ENCODE assay signal across 13 mouse cellular contexts in genomic region chr10:116394585-116394984, GRCm38 (mm10).
DNase-seq lines count a peak whose midpoint lies in the region; ATAC-seq and TF ChIP-seq lines count a peak whose summit lies in the region.
"Had no signal": no experiment of that assay in that cellular context is flagged by ENCODE, and none has a peak within 500 bp of the region (broad histone marks: within the 10 kb centered on the region; RNA-seq: fewer than 3 reads in every experiment).

No protein-coding gene starts in this region.

- no peak overlapping the region for H3K4me3 ChIP-seq in liver, embryonic 12.5 days
- no peak overlapping the region for H3K4me3 ChIP-seq in MEL (ENCODE audit: control insufficient read depth in 1 of 2, insufficient read depth in 1 of 2, low read depth in 2 of 2, low read length in 2 of 2)
- no peak overlapping the region for H3K4me3 ChIP-seq in liver, embryonic 13.5 days (replicated peaks)
- no peak overlapping the region for H3K4me3 ChIP-seq in midbrain, embryonic 14.5 days (replicated peaks; ENCODE audit: low read depth, low read length)
- H3K4me3 ChIP-seq: forebrain, embryonic 15.5 days; midbrain, embryonic 15.5 days had no signal

- no peak overlapping the region for H3K9ac ChIP-seq in liver, embryonic 12.5 days
- H3K9ac ChIP-seq in MEL (ENCODE audit: control insufficient read depth, low read depth, low read length, poor library complexity, severe bottlenecking) = no peak overlapping the region
- H3K9ac ChIP-seq in liver, embryonic 13.5 days = no peak overlapping the region
- H3K9ac ChIP-seq in midbrain, embryonic 14.5 days (replicated peaks; ENCODE audit: low read length) = no peak overlapping the region
- H3K9ac ChIP-seq: forebrain, embryonic 15.5 days; midbrain, embryonic 15.5 days had no signal

- no peaks in the 10 kb centered on the region for H3K9me3 ChIP-seq in liver, embryonic 12.5 days (replicated peaks)
- no peaks in the 10 kb centered on the region for H3K9me3 ChIP-seq in MEL (replicated peaks; ENCODE audit: insufficient read depth, low read length)
- H3K9me3 ChIP-seq in liver, embryonic 13.5 days (replicated peaks) = no peaks in the 10 kb centered on the region
- no peaks in the 10 kb centered on the region for H3K9me3 ChIP-seq in midbrain, embryonic 14.5 days (ENCODE audit: control insufficient read depth, low read length)
- H3K9me3 ChIP-seq: forebrain, embryonic 15.5 days; midbrain, embryonic 15.5 days had no signal

- no peak overlapping the region for H3K27ac ChIP-seq in liver, embryonic 12.5 days
- H3K27ac ChIP-seq in MEL (ENCODE audit: control insufficient read depth, low read depth, low read length) = no peak overlapping the region
- no peak overlapping the region for H3K27ac ChIP-seq in liver, embryonic 13.5 days
- H3K27ac ChIP-seq in midbrain, embryonic 14.5 days (replicated peaks; ENCODE audit: low read depth, low read length) = no peak overlapping the region
- H3K27ac ChIP-seq: forebrain, embryonic 15.5 days; midbrain, embryonic 15.5 days; stomach, postnatal 0 days had no signal

- no peaks in the 10 kb centered on the region for H3K36me3 ChIP-seq in liver, embryonic 12.5 days
- H3K36me3 ChIP-seq in MEL (ENCODE audit: control insufficient read depth in 1 of 2, insufficient read depth in 2 of 2, low read length in 2 of 2) = peaks cover 0 to 9% of the 10 kb centered on the region in 2 experiments; a peak in 2 of 4 replicates
- no peaks in the 10 kb centered on the region for H3K36me3 ChIP-seq in liver, embryonic 13.5 days
- H3K36me3 ChIP-seq in midbrain, embryonic 14.5 days (ENCODE audit: control insufficient read depth, insufficient read depth, low read length) = no peaks in the 10 kb centered on the region
- H3K36me3 ChIP-seq: forebrain, embryonic 15.5 days; midbrain, embryonic 15.5 days had no signal

- no peak for TF ChIP-seq POLR2A in MEL (IDR thresholded peaks at IDR 0.05; ENCODE audit: control insufficient read depth in 1 of 2, insufficient read depth in 1 of 2, low read depth in 1 of 2, low read length in 2 of 2, poor library complexity in 1 of 2)

- DNase-seq in liver (peak; percentile 6), MEL (ENCODE audit: low read depth, low spot score) (peak; percentile 84), R1 (ENCODE audit: low read depth, low spot score) (peak; percentile 34)
- DNase-seq in liver, embryonic 13.5 days = no peak
- DNase-seq in midbrain, embryonic 14.5 days = no peak
- DNase-seq in retina, postnatal 1 day = no peak
- DNase-seq: cerebellum, adult 11-12 months; kidney, adult 11 months; lung, postnatal 10 days had no signal

- H3K4me2 ChIP-seq in liver, embryonic 12.5 days = no peak overlapping the region
- H3K4me2 ChIP-seq in liver, embryonic 13.5 days = no peak overlapping the region
- H3K4me2 ChIP-seq in midbrain, embryonic 14.5 days (ENCODE audit: low read length) = no peak overlapping the region
- H3K4me2 ChIP-seq: forebrain, embryonic 15.5 days; midbrain, embryonic 15.5 days had no signal

- no peak for TF ChIP-seq CTCF in MEL (IDR thresholded peaks at IDR 0.05 in 2 of 3, conservative IDR thresholded peaks at IDR 0.05 in 1 of 3; ENCODE audit: control insufficient read depth in 1 of 3, insufficient read depth in 1 of 3, low read depth in 2 of 3, low read length in 3 of 3, poor library complexity in 1 of 3, severe bottlenecking in 1 of 3)

- ATAC-seq in liver, embryonic 12.5 days = no peak; the same call in 1 of the 2 replicates
- peak; percentile 65; the same call in 1 of the 2 replicates for ATAC-seq in liver, embryonic 13.5 days (ENCODE audit: low read depth)
- no peak for ATAC-seq in midbrain, embryonic 14.5 days (ENCODE audit: low FRiP score, low TSS enrichment)
- ATAC-seq: forebrain, embryonic 15.5 days; midbrain, embryonic 15.5 days had no signal

- TF ChIP-seq EP300 in MEL (IDR thresholded peaks at IDR 0.05; ENCODE audit: low read depth in 1 of 2, low read length in 2 of 2) = peak; percentile 86 to 87

- WGBS in liver, embryonic 12.5 days (ENCODE audit: insufficient replicate concordance) = 6% methylated on average over 4 of the region's 4 CpGs
- 5% methylated on average over 3 of the region's 4 CpGs for WGBS in liver, embryonic 13.5 days (ENCODE audit: insufficient replicate concordance)
- 17% methylated on average over 4 of the region's 4 CpGs for WGBS in midbrain, embryonic 14.5 days

- H3K4me1 ChIP-seq in liver, embryonic 12.5 days = peaks cover 8% of the 10 kb centered on the region; the same call in 1 of the 2 replicates
- peaks cover 4 to 8% of the 10 kb centered on the region in 2 experiments; a peak in 3 of 4 replicates for H3K4me1 ChIP-seq in MEL (ENCODE audit: control insufficient read depth in 1 of 2, insufficient read depth in 2 of 2, low read length in 2 of 2)
- no peaks in the 10 kb centered on the region for H3K4me1 ChIP-seq in liver, embryonic 13.5 days (replicated peaks)
- no peaks in the 10 kb centered on the region for H3K4me1 ChIP-seq in midbrain, embryonic 14.5 days (ENCODE audit: control insufficient read depth, insufficient read depth, low read length)
- H3K4me1 ChIP-seq: forebrain, embryonic 15.5 days; midbrain, embryonic 15.5 days had no signal

- no peaks in the 10 kb centered on the region for H3K79me2 ChIP-seq in MEL (ENCODE audit: control insufficient read depth, insufficient read depth, low read length, poor library complexity)

- H3K27me3 ChIP-seq in liver, embryonic 12.5 days (replicated peaks) = no peaks in the 10 kb centered on the region
- no peaks in the 10 kb centered on the region for H3K27me3 ChIP-seq in MEL (ENCODE audit: control insufficient read depth in 1 of 2, insufficient read depth in 2 of 2, low read length in 2 of 2)
- H3K27me3 ChIP-seq in liver, embryonic 13.5 days = no peaks in the 10 kb centered on the region
- H3K27me3 ChIP-seq in midbrain, embryonic 14.5 days (ENCODE audit: control insufficient read depth, insufficient read depth, low read length) = no peaks in the 10 kb centered on the region
- H3K27me3 ChIP-seq: forebrain, embryonic 15.5 days; midbrain, embryonic 15.5 days had no signal

- no peak for TF ChIP-seq RAD21 in MEL (IDR thresholded peaks at IDR 0.05; ENCODE audit: low read depth, low read length)

TF ChIP-seq in MEL, 35 proteins besides CTCF, POLR2A, EP300 and RAD21:
- TF ChIP-seq NELFE (IDR thresholded peaks at IDR 0.05; ENCODE audit: low read depth, low read length) (no peak), KAT2A (conservative IDR thresholded peaks at IDR 0.05; ENCODE audit: low read depth, low read length) (no peak), CHD2 (IDR thresholded peaks at IDR 0.05; ENCODE audit: low read length) (no peak), ZC3H11A (IDR thresholded peaks at IDR 0.05; ENCODE audit: low read depth, low read length) (no peak), JUND (IDR thresholded peaks at IDR 0.05; ENCODE audit: low read depth, low read length) (no peak), ETS1 (IDR thresholded peaks at IDR 0.05; ENCODE audit: low read depth, low read length) (peak; percentile 80), USF1 (IDR thresholded peaks at IDR 0.05; ENCODE audit: low read depth, low read length) (peak; percentile 64; the same call in 1 of the 2 replicates), MAX (IDR thresholded peaks at IDR 0.05; ENCODE audit: low read length) (0 out of 2 replicates have a peak, but pooled peaks have one; percentile 17), TCF12 (IDR thresholded peaks at IDR 0.05; ENCODE audit: low read depth, low read length) (peak; percentile 69; the same call in 1 of the 2 replicates), E2F4 (IDR thresholded peaks at IDR 0.05; ENCODE audit: borderline replicate concordance, low read depth, low read length) (no peak), NRF1 (IDR thresholded peaks at IDR 0.05; ENCODE audit: insufficient read depth, low read depth, low read length, poor library complexity, severe bottlenecking) (no peak), SIN3A (IDR thresholded peaks at IDR 0.05; ENCODE audit: low read length) (no peak; the same call in 1 of the 2 replicates), MAFK (IDR thresholded peaks at IDR 0.05; ENCODE audit: borderline replicate concordance, low read depth, low read length) (0 out of 2 replicates have a peak, but pooled peaks have one; percentile 51), TBP (IDR thresholded peaks at IDR 0.05; ENCODE audit: low read depth, low read length) (no peak), RCOR1 (IDR thresholded peaks at IDR 0.05; ENCODE audit: low read depth, low read length) (peak; percentile 92), ZKSCAN1 (IDR thresholded peaks at IDR 0.05; ENCODE audit: low read depth, low read length) (no peak), UBTF (IDR thresholded peaks at IDR 0.05; ENCODE audit: borderline replicate concordance, insufficient read depth, low read depth, low read length) (no peak), GATA1 (IDR thresholded peaks at IDR 0.05; ENCODE audit: low read depth, low read length) (peak; percentile 89), BHLHE40 (IDR thresholded peaks at IDR 0.05; ENCODE audit: borderline replicate concordance, low read depth, low read length) (peak; percentile 96), MEF2A (IDR thresholded peaks at IDR 0.05; ENCODE audit: extremely low read depth, insufficient replicate concordance, low read depth, low read length, poor library complexity, severe bottlenecking) (no peak), MXI1 (IDR thresholded peaks at IDR 0.05; ENCODE audit: low read depth, low read length) (peak; percentile 32; the same call in 1 of the 2 replicates), POLR2AphosphoS5 (IDR thresholded peaks at IDR 0.05; ENCODE audit: borderline replicate concordance, low read depth, low read length) (no peak), TAL1 (IDR thresholded peaks at IDR 0.05; ENCODE audit: low read length) (no peak), ELF1 (IDR thresholded peaks at IDR 0.05; ENCODE audit: low read depth, low read length) (no peak)
TF ChIP-seq in MEL: peak in this region for 9.

Comparison
In these comparisons a context has a peak if more than half of its experiments do, and no peak if none do; other contexts are left out.
1. DNase-seq: peak in liver (single experiment), MEL (single experiment) and R1 (single experiment); none in liver, embryonic 13.5 days (single experiment), midbrain, embryonic 14.5 days (single experiment) and retina, postnatal 1 day (single experiment).